Mouse (Mus musculus) urinary bladder, postnatal 25 days (tissue): ENCODE results near the gene Sh3yl1.

ENCODE experiments used
- DNase-seq: peaks from one replicate; pipeline ENCODE4 v3.0.0; 2022; ENCODE audit warnings: low spot score

The Sh3yl1 gene

DNA sequence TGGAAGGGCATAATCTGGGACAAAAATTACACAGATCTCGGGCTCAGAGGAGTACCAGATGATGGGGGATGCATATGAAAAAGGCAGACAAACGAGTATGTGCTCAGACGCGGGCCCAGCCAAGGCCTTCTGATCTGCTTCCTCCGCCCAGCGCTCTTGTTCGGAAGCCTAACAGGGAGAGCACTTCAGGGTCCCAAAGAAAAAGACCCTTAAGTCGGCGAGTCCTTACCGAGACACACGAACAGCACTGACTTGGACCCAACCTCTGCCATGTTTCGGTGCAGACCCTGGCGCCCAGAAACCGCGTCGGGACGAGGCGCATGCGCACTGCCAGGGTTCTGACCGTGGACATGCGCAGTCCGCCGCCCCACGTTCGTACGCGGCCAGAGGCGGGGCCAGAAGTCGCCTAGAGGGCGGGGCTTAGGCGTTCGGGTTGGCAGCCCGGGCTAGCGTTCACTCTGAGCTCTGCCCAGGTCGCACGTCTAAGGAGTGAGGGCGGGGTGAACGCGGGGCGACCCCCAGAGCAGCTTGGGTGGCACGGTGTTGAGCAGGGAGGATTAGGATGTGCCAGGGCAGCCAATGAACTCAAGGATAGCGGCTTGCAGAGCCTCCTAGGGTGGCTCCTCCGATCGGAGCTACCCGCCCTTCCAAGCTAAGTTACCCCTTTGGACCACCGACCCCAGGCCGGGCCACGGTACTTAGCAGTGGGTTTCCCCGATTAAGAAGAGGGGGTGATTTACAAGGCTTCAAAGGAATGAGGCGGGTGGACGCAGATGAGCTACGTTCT lies at the start of gene Sh3yl1, which contains the start of gene Acp1:
Sh3yl1 (plus strand) TSS at position 408 of the 787 bp plus-strand sequence.
Acp1 (minus strand) TSS at position 329 of the 787 bp plus-strand sequence.
- peak; percentile 97 for DNase-seq

- DNase-seq = no peak
Observed at GRCm38 (mm10) chr12:30864347-30864746, 47.1 kb upstream of the Sh3yl1 start.

DNA sequence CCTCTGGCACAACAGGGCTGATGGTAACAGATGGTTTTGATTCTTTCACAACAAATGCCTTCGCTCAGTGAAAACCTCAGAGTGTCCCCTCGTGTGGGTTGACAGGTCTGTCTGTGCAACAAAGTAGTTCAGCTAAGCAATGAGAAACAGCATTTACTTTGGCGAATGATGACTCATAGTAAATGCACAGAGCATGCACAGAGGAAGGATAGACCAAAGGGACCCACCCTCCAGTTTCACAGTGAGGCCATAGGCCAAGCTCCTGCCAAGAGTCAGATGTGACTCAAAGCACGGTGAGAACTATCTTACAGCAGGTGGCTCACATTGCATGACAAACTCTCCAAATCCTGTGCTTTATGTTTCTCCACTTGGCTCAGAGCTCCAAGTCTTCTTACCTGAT lies 45.7 kb upstream of the Sh3yl1 start:
- no peak for DNase-seq

DNA sequence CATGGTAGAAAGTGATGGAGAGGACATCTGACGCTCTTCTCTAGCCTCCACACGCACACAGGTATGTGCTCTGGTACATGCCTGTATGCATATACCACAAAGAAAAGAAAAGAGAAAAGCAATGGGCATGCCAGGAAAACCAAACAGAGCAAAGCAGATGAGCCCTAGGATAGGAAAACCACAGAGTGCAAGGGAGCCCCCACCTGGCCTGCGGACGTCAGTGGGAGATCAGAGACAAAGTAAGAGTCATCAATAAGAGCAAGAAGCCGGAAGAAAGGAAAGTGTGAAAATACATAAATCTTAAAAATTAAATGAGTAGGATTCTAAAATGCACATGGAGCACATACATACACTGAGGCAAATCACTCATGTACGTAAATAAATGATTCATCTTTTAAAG lies 32.0 kb upstream of the Sh3yl1 start:
- no peak for DNase-seq

- no peak for DNase-seq
Observed at GRCm38 (mm10) chr12:30883592-30883985, 27.9 kb upstream of the Sh3yl1 start.

DNA sequence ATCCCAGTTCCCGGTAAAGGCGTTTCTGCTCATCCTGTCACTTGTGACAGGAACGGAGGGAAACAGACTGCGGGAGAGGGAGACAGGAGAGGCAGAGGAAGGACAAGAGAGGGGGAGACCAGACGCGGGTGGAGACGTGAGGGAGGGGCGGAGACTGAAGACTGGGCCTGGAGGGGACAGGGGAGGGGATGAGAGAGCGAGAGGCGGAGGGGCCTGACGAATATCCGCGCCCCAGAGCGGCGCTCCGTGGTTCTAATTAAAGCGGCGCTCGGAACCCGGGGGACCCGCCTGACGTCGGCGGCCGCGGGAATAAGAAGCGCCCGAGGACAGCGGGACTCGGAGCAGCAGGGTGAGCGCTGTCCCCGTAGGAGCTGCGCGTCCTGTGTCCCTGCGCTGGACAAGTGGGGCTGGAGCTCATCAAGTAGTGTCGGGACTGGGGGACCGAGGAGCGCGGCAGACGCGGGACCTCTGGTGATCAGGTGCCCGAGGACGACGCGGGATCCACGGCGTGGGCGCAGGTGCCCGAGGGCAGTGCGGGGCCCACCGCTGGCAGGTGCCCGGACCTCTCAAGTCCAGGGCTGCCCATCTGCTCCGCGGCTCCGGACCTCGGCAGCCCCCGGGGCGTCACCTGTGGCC lies 27.4 kb upstream of the Sh3yl1 start, which contains the start of gene Alkal2:
Alkal2 (plus strand) TSS at position 337 of the 636 bp plus-strand sequence.
- no peak for DNase-seq

DNA sequence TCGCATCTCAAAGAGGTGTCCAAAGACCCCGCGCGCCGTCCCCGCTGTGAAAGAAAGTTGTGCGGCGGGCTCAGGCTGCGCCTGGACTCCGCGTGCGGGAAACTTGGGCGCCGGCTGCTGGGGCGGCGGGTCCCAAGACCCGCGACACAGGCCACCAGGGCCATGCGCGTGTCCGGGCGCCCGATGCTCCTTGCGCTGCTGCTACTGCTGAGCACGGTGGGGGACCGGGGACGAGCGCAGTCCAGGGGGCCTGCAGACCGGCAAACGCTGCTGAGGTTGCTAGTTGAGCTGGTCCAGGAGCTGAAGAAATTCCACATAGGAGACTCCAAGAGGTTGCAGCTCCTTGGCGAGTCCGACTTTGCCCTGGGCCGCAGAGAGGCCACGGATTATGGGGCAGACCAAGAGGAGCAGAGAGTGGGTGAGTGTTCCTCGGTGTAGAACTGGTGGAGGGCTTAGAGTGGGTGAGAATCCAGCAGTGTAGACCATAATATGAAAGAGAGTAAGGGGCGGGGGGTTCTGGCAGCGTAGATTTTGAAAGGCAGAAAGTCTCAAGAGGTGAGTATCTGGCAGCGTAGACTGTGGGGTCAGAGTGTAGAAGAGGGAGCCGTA lies 26.7 kb upstream of the Sh3yl1 start:
- no peak for DNase-seq

GRCm38 (mm10) chr12:30885891-30886290 lies 25.6 kb upstream of the Sh3yl1 start:
- DNase-seq = no peak

DNA sequence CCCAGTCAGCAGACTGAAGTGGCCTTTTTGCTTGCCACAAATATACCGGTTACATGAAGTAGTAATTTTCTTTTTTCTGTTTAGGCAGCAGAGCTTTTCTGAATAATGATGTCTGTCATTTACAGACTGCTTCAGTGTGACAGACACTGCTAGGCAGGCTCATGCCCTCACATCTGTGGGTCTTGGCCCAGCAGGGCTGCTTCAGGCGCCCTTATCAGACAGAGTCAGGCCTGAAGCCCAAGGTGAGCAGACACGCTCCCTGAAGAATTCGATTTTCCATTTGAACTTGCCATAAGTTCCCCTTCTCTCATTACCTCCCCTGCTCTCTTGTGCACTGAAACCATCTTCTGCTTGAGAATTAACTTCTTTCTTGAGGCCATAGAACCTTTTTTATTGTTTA lies 23.5 kb upstream of the Sh3yl1 start:
- DNase-seq = no peak

DNA sequence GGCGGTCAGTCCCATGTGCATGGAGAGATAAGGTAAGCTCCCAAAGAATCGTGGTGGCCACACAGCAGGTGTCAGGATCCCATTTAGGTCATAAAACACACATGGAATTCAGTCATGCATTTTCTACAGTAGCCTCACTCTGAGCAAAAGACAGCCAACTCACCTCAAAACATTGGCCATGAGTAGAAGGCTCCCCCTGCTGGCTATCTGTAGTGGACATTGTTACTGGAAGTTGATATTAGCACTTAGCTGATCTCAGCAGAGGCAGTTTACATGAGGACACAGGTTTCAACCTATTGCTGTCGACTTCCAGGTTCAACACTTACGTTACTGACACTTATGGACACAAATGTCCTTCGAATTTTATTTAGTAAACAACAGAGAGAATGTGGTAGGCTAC lies 21.4 kb upstream of the Sh3yl1 start:
- peak; percentile 51 for DNase-seq

DNA sequence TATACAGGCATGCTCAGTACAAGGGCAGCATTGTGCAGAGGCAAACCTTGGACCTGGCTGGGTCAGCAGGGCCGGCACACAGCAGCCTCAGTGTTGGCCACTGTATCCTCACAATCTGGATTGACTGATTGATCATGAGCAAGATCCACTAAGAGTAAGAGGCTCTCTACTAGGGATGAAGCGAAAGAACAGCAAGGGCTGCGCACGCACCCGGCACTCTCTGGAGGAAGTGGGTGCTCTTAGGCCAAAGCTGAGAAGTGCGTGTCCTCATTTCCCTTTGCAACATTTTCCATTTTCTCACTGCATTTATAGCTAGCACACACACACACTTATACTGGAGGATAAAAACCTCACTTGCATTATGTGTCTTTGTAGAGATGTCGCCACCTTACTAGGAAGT lies 20.0 kb upstream of the Sh3yl1 start:
- DNase-seq = no peak

DNA sequence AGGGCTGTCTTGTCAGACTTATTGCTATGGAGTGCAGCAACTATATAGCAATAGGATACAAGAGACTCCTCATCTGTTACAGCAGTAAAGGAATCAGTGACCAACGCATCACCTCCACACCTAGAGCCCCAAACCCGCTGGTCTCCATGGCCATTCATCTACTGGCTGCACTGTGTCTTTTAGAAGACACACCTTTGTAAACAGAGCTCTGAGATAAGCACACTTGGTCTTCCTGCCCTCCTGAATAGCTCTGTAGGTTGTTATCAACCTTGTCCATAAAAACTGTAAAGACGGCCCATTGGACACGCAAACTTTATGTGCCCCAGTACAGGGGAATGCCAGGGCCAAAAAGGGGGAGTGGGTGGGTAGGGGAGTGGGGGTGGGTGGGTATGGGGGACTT lies 14.4 kb upstream of the Sh3yl1 start:
- DNase-seq = no peak

DNA sequence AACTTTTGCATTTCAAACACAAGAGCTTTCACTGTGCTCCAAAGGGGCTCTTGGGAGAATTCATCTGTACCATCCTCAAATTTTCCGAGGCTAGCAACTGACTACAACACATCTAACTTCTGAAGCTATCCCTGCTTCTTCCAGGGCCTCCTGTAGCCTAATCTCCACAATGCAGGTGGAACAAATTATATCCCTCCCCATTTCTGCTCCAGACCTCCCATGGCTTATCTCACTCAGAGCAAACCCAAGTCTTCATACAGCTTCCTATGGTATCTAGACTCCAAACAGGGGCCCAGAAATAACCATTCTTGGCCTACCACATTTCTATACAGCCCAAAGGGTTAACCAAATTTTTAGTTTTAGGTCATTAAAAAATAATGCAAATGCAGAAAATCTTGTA lies 2.8 kb upstream of the Sh3yl1 start:
- no peak for DNase-seq

GRCm38 (mm10) chr12:30909881-30910280 lies 1.6 kb upstream of the Sh3yl1 start:
- no peak for DNase-seq

DNA sequence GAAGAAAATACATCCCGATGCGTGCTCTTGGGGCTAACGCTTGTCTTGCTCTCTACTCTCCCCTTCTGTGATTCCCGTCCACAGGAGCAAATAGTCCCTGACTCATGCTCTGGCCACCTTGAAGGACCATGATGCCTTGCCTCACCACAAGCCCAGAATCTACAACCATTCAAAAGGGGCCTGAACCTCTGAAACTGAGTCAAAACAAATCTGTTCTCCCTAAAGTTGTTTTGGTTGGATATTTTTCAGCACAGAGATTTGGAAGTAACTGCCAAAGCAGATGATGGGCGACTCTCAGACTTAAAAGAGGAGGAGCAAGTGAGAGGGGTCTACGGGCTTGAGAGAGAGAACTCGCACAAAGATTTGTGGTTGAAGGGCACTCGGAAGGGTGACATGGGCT lies 608 bp upstream of the Sh3yl1 start:
- DNase-seq = no peak

DNA sequence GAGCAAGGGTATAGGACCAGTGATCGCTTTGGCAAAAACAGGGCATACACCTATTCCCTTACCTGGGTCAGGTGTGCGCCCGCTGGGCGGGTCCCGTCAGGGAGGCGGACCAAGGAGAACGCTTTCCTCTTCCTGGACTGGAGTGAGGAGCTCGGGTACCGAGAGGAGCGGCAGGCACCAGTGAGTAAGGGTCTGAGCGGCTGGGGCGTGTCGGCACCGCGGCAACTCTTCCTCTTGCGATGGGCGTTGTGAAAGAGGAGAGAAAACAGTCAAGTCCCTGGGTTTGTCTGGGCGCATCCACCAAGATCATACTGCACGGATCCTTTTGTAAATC lies 547 bp downstream of the Sh3yl1 start:
- DNase-seq = peak; percentile 56

DNA sequence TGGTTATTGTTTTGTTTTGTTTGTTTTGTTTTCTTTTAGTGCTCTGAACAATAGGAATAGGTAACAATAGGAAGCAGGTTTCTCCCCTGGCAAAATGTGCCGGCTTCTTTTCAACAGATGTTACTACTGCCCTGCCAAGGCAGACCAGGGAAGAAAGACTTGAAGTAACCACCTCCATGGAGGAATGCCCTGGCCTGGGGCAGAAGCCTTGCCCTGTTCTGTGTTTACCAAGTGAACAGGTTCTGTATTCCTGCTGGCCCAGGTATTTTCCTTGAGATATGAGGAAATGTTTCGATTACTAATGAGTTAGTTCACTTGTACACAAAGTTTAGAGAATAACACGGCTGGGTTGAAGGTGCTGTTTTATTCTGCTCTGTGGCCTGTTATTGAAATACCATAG lies 1.4 kb downstream of the Sh3yl1 start:
- DNase-seq = no peak

DNA sequence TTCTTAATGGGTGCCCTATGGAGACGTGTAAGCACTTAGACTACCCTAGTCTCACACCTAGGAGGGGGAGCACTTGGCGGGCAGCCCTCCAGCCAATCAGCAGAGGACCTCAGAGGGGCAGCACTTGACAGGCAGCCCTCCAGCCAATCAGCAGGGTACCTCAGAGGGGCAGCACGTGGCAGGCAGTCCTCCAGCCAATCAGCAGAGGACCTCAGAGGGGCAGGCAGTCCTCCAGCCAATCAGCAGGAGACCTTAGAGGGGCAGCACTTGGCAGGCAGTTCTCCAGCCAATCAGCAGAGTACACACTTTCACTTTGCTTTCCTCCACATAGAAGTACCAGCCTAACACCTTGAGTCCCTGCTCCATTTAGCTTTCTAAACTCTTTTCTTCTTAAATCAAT lies 10.9 kb downstream of the Sh3yl1 start:
- no peak for DNase-seq

- no peak for DNase-seq
Observed at GRCm38 (mm10) chr12:30928182-30928581, 16.7 kb downstream of the Sh3yl1 start.

DNA sequence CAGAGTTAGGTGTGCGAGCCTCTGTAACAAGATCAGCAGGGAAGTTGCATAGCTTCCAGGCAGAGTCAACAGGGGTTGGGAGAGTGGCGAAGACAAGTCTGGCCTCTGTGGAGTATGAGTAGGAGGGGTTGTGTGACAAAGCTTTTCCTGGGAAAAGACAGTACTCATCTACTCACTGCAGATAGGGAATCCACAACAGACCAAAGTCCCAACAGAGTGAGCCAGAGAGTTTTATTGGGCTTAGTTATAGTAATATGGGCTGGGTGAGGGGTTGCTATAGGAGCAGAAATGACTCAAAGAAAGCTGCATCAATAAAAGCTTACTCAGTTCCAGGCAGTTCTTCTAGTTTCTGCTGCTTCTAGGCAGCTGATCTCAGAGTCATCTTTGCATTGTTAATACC lies 21.8 kb downstream of the Sh3yl1 start:
- no peak for DNase-seq

GRCm38 (mm10) chr12:30936899-30937298 lies 25.4 kb downstream of the Sh3yl1 start:
- no peak for DNase-seq

DNA sequence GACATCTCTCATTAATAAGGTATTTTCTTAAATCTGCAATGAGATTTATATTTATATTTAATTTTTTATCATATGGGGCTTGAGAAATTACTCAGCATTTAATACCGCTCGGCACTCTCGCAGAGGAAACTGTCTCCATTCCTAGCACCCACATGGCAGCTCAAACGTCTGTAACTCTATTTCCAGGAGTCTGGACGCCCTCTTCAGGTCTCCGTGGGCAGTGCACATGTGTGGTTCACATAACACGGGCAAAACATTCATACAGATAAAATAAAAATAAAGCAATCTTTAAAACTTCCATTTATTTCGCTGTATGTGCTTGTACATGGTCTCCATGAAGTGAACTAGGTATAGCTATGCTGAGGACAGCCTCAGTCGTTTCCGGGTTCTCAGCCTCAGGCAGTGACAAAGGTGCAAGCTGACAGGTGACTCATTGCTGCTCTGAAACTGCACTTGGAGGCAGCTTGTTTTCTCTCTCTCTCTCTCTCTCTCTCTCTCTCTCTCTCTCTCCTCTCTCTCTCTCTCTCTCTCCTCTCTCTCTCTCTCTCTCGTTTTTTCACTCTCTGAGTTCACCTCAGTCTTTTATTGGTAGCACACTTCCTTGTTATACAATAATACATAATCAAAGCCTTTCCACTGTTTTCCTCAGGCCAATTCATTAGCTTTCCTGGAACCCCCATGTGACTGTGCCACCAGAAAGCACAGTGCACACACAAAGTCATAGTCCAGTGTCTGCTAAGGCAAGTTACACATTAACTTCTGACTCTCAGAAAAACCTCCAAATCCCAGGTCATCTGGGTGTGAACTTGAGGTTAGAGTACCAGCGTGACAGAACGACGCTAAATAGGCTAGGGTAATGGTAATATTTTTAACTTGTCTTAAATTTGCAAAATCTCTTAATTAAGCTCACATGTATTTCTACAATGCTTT lies 31.9 kb downstream of the Sh3yl1 start:
- no peak for DNase-seq
